Mouse (Mus musculus): ENCODE results near the gene Sorcs3.

GRCm38 (mm10) chr19:48429263-48429662, 223.4 kb downstream of the Sorcs3 start:
- TF ChIP-seq POLR2A (IDR thresholded peaks at IDR 0.05; ENCODE audit: low read depth, low read length) = no peak
- TF ChIP-seq CTCF (IDR thresholded peaks at IDR 0.05; ENCODE audit: borderline replicate concordance, insufficient read depth, low read length) = no peak

All from embryonic fibroblast, embryonic 13.5 days (primary cell).